In the genomic region with DNA sequence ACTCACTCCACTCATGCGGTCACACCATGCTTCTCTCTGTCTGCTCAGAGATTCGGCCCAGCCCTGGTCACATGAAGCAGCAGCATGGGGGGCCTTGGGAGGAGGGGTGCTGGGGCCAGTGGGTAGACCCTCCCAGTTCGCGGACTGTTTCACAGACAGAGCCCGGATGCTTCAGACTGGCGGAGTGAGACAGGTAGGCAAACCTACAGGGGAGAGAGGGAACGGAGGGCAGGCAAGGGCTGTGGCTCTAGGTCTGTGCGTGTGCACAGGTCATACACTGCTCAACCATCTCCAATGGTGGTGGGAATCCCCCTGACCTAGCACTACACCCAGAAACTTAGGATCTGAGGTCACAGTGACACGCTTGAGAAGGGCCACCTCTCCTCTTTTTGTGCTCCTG, we compare ENCODE assay signal across 1 mouse cellular context.
TF ChIP-seq lines count a peak whose summit lies in the region.

No protein-coding gene starts in this region.

TF ChIP-seq in CH12.LX, 34 proteins besides CTCF, POLR2A, EP300 and RAD21 (continued from another document):
- TF ChIP-seq ELF1 (IDR thresholded peaks at IDR 0.05; ENCODE audit: low read depth, low read length) (no peak), RCOR1 (conservative IDR thresholded peaks at IDR 0.05; ENCODE audit: low read depth, low read length) (no peak), JUND (conservative IDR thresholded peaks at IDR 0.05; ENCODE audit: low read depth, low read length) (no peak)
